Mouse (Mus musculus): ENCODE measurements at regions not wholly inside any gene's neighbourhood (a gene's known extent, or its start where the extent isn't known, plus 50 kb on each side); places are given as distances from the start of the nearest gene placed in this dataset.
"Not testable (repeated sequence)": the region's sequence is repeated elsewhere in the genome, so short reads cannot be mapped to it uniquely, and the experiment has no call there.

GRCm38 (mm10) chr4:110073836-110074235 is 96.0 kb downstream of the Dmrta2 start:
- Histone ChIP-seq H3K27ac (ENCODE audit: insufficient read depth, low read depth, low read length) (no peak overlapping the region), H3K4me1 (ENCODE audit: control insufficient read depth, insufficient read depth, low read length) (no peaks in the 10 kb centered on the region), H3K4me3 (ENCODE audit: insufficient read depth, low read depth, low read length) (no peak overlapping the region)
- WGBS = 81% methylated on average over 3 of the region's 3 CpGs
- TF ChIP-seq CTCF (IDR thresholded peaks at IDR 0.05; ENCODE audit: insufficient read depth, low read depth, low read length) (no peak), POLR2A (IDR thresholded peaks at IDR 0.05; ENCODE audit: insufficient read depth, low read depth, low read length) (no peak)

GRCm38 (mm10) chr4:110083371-110083770 is 105.5 kb downstream of the Dmrta2 start:
- TF ChIP-seq CTCF (IDR thresholded peaks at IDR 0.05; ENCODE audit: insufficient read depth, low read depth, low read length) (no peak), POLR2A (IDR thresholded peaks at IDR 0.05; ENCODE audit: insufficient read depth, low read depth, low read length) (no peak)
- H3K4me3 ChIP-seq (ENCODE audit: insufficient read depth, low read depth, low read length) = no peak overlapping the region
- no peaks in the 10 kb centered on the region for H3K4me1 ChIP-seq (ENCODE audit: control insufficient read depth, insufficient read depth, low read length)
- H3K27ac ChIP-seq (ENCODE audit: insufficient read depth, low read depth, low read length) = no peak overlapping the region

GRCm38 (mm10) chr4:110087570-110088247 is 109.9 kb downstream of the Dmrta2 start:
- H3K4me1 ChIP-seq (ENCODE audit: control insufficient read depth, insufficient read depth, low read length) = no peaks in the 10 kb centered on the region
- 65% methylated on average over 9 of the region's 9 CpGs for WGBS
- TF ChIP-seq CTCF (IDR thresholded peaks at IDR 0.05; ENCODE audit: insufficient read depth, low read depth, low read length) (no peak), POLR2A (IDR thresholded peaks at IDR 0.05; ENCODE audit: insufficient read depth, low read depth, low read length) (no peak)
- no peak overlapping the region for H3K27ac ChIP-seq (ENCODE audit: insufficient read depth, low read depth, low read length)
- H3K4me3 ChIP-seq (ENCODE audit: insufficient read depth, low read depth, low read length) = no peak overlapping the region

- WGBS = 94% methylated on average over 6 of the region's 6 CpGs
- Histone ChIP-seq H3K27ac (ENCODE audit: insufficient read depth, low read depth, low read length) (no peak overlapping the region), H3K4me1 (ENCODE audit: control insufficient read depth, insufficient read depth, low read length) (no peaks in the 10 kb centered on the region), H3K4me3 (ENCODE audit: insufficient read depth, low read depth, low read length) (no peak overlapping the region)
- TF ChIP-seq POLR2A (IDR thresholded peaks at IDR 0.05; ENCODE audit: insufficient read depth, low read depth, low read length) (no peak), CTCF (IDR thresholded peaks at IDR 0.05; ENCODE audit: insufficient read depth, low read depth, low read length) (no peak)
Observed at GRCm38 (mm10) chr4:110093040-110093820, 115.4 kb downstream of the Dmrta2 start.

GRCm38 (mm10) chr4:110094541-110094940 is 116.7 kb downstream of the Dmrta2 start:
- Histone ChIP-seq H3K27ac (ENCODE audit: insufficient read depth, low read depth, low read length) (no peak overlapping the region), H3K4me1 (ENCODE audit: control insufficient read depth, insufficient read depth, low read length) (no peaks in the 10 kb centered on the region)
- 100% methylated on average over 1 of the region's 1 CpGs for WGBS

GRCm38 (mm10) chr4:110095760-110096593 is 118.1 kb downstream of the Dmrta2 start:
- Histone ChIP-seq H3K27ac (ENCODE audit: insufficient read depth, low read depth, low read length) (no peak overlapping the region), H3K4me3 (ENCODE audit: insufficient read depth, low read depth, low read length) (no peak overlapping the region), H3K4me1 (ENCODE audit: control insufficient read depth, insufficient read depth, low read length) (no peaks in the 10 kb centered on the region)
- WGBS = 75% methylated on average over 11 of the region's 11 CpGs
- TF ChIP-seq POLR2A (IDR thresholded peaks at IDR 0.05; ENCODE audit: insufficient read depth, low read depth, low read length) (no peak), CTCF (IDR thresholded peaks at IDR 0.05; ENCODE audit: insufficient read depth, low read depth, low read length) (no peak)

More at GRCm38 (mm10) chr4:110094541-110094940, 116.7 kb downstream of the Dmrta2 start:
- no peak overlapping the region for H3K4me3 ChIP-seq (ENCODE audit: insufficient read depth, low read depth, low read length)
- TF ChIP-seq CTCF (IDR thresholded peaks at IDR 0.05; ENCODE audit: insufficient read depth, low read depth, low read length) (no peak), POLR2A (IDR thresholded peaks at IDR 0.05; ENCODE audit: insufficient read depth, low read depth, low read length) (no peak)

- not testable (repeated sequence) for H3K27ac ChIP-seq (ENCODE audit: insufficient read depth, low read depth, low read length); H3K4me1 ChIP-seq (ENCODE audit: control insufficient read depth, insufficient read depth, low read length); H3K4me3 ChIP-seq (ENCODE audit: insufficient read depth, low read depth, low read length)
- WGBS = 97% methylated on average over 7 of the region's 7 CpGs
Observed at GRCm38 (mm10) chr4:110104119-110104518, 126.3 kb downstream of the Dmrta2 start.

GRCm38 (mm10) chr4:110106620-110107243 is 128.9 kb downstream of the Dmrta2 start:
- Histone ChIP-seq H3K4me3 (ENCODE audit: insufficient read depth, low read depth, low read length) (no peak overlapping the region), H3K4me1 (ENCODE audit: control insufficient read depth, insufficient read depth, low read length) (no peaks in the 10 kb centered on the region), H3K27ac (ENCODE audit: insufficient read depth, low read depth, low read length) (no peak overlapping the region)
- WGBS = 64% methylated on average over 7 of the region's 7 CpGs
- TF ChIP-seq POLR2A (IDR thresholded peaks at IDR 0.05; ENCODE audit: insufficient read depth, low read depth, low read length) (no peak), CTCF (IDR thresholded peaks at IDR 0.05; ENCODE audit: insufficient read depth, low read depth, low read length) (no peak)

Measured in olfactory bulb, adult 2 months (tissue).